Mouse (Mus musculus): Measurements from ENCODE around the gene Slc25a22. TPM values are rescaled to one million over a fixed set of nuclear protein-coding genes. Genes with fewer than 3 reads are reported as not detected.
A peak's percentile ranks its signal among the peaks of the same experiment; 100 is the strongest.

Gene Slc25a22
- total RNA-seq (2021), result 10 to 100 TPM; 60.2 to 74.3 TPM
- long read RNA-seq, experiment 1, full-length matches to known transcripts, result 35 of 68 reads
- long read RNA-seq, experiment 1, partial matches to known transcripts, result 11 of 68 reads
- long read RNA-seq, experiment 1, other reads (novel, unspliced or antisense), result 22 of 68 reads
- long read RNA-seq, experiment 2, full-length matches to known transcripts, result 18 of 35 reads
- long read RNA-seq, experiment 2, partial matches to known transcripts, result 1 of 35 reads
- long read RNA-seq, experiment 2, other reads (novel, unspliced or antisense), result 16 of 35 reads

DNA sequence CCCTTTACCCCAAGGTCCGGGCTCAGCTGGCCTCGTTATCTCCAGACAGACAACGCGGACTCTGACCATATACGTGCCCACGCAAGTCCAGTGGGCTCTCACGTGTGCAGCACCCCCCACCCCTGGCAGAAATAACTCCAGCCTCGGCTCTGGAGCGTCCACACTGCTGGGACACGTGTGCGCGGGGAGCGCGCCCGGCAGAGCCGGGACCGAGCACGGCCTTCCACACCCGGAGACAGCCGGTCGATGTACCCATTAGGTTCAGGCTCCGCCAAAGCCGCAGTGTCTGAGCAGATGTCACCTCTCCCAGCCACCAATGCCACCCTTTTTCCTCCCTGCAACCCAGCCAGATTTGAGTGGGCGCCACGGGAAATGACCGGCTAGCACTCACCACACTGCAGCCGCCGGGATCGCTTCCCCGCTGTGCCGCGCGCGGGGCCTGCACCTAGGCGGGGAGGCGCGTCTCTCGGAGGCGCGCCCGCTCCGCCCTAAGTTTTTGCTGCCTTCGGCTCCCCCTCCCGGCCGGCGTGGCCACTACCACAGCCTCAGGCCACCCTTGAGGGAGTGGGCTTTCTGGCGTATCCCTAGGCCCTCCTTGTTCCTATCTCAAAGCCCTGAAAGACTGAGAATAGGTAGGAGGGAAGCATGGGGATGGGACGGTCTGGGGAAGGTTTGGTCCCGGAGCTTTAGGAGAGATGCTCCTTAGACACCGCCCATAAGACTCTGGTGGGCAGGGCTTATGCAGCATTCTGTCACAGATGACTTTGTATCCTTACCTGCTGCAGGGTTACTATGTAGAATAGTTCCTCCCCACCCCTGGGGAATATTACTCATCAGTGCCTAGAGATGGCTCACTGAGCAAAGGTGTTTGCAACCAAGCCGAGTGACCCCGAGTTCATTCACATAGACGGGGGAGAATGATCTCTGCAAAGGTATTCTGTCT lies at the start of gene Slc25a22:
TSS of gene Slc25a22 (minus strand) at position 715 of the 943 bp plus-strand sequence.
- DNase-seq, result peak; percentile 90

- no peak for DNase-seq
These were observed 49.4 kb upstream of the Slc25a22 start for GRCm38 (mm10) chr7:141487141-141487540.

DNA sequence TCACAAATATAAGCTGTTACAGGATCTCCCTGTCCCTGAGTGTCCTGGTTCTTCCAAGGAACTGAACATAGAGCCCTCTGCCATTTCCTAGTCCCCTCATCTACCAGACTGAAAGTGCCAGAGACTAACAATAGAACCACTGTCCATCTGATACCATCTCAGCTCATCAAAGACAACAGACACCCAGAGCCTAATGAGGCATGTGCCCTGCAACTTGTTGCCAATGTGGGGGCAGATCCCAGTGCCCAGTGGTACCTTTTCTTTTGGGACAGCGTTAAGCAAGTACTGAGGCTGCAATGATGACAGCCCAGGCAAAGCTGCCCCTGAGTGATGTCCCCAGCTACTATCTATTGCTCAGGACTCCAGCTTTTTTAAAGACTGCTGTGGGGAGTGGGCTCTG lies 48.5 kb upstream of the Slc25a22 start:
- no peak for DNase-seq

DNA sequence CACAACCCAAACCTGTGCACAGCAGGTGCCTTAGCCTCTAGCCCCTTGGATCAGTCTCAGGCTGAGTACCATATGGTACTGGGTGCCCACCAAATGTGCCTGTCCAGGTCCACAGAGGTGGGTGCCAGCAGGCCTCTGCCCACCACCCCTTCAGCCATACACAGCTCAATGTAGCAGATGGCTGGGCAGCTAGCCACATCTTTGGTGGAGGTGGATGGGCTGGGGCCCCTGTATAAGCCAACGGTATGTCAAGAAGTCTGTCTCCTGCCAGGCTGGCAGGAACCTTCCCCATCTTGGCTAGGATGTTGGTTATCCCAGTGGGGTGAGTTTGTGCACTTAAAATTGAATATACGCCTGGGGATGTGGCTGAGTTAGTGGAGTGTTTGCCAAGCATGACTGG lies 47.9 kb upstream of the Slc25a22 start:
- DNase-seq, result no peak

- no peak for DNase-seq
These were observed 47.5 kb upstream of the Slc25a22 start for GRCm38 (mm10) chr7:141485186-141485585.

GRCm38 (mm10) chr7:141484186-141485120 lies 46.8 kb upstream of the Slc25a22 start:
- DNase-seq, result no peak

DNA sequence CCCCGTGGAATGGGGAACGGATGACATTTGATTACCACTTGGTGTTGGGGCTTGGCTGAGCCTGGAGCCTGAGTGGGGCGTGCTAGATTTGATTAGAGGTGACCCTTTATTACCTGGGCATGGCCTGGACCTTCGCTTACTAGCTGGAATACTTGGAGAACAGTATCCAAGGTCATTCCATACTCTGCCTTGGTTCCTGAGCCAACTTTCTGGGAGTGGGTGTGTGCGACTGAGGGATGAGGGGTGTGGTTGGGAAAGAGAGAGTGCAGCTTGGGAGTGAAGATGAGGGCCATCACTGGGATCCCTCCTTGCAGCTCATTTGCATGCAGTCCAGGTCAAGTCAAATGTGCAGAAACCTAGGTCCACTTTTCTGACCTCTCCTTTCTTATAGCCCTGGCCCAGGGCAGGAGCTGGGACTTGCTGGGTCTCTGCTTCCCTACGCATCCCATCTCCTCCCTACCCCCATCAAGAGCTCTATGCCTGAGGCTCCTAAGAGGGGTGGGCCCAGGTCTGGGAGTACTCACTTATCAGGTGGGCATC lies 45.5 kb upstream of the Slc25a22 start:
- no peak for DNase-seq

GRCm38 (mm10) chr7:141482531-141483024 lies 44.9 kb upstream of the Slc25a22 start:
- no peak for DNase-seq

DNA sequence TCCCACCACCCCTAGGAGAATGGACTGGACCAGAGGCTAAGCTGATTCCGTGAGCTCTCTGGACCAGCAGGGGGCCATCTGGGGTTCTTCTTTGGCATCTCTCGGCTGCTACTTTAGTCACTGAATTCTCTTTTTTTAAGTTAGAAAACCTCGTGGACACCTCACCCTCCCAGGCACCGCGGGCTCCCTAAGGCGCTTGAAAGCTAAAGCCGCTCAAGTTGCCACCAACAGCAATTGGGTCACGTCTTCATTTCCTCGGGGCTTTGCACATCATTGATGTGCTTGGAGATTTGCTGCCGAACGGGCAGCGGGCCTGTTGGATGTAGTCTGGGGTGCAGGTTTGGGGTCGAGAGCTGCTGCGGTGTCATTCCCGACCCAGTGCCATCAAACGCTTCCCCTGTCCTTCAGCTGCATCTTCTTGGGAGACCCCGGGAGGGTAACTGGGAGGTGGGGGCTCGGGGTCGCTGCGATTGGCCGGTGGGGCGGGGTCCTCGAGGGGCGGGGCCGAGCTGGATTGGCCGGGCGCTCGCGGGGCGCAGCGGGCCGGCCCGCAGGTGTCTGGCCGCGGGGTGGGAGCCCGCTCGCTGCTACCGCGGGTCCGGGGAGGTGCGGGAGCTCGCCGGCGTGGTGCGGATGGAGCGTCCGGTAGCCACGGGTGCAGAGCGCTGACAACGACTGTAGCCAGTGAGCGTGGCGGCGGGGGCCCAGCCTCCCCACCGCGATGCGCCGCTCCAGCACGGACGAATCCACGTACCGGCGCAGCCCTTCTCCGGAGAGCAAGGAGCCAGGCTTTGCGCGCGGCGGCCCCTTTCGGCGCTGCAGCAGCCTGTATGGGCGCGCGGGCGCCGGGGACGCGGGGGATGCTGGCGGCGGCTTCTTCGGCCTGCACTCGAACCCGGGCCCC lies 44.1 kb upstream of the Slc25a22 start:
- DNase-seq, result peak; percentile 51

DNA sequence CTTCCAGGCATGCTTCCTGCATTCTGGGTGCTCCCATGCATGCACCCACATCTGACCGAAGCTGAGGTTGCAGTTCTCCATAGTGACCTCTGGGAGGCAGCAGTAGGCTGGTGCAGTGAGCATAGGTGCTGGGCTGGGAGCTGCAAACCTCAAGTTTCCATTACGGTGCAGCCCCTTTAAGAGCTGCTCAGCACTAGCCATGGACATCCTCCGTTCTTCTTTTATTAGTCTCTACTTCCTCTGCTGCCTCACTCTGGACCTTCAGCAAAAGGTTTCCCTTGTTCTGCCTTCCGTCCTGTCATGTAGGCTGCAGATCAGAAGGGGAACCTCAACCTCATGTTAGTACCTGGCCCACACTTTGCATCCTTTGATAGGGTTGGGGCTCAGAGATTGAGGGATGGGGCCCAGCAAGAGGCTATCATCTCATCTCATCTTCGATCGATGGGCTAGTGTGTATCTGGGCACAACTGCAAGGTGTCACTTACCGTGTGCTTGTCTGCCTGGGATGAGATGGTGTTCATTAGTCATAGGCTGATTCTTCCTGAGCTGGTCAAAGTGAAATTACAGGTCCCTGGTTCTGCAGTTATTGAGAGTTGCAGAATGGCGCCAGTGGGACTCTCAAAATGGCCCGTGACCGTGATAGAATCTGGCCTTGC lies 43.3 kb upstream of the Slc25a22 start:
- DNase-seq, result peak; percentile 73

GRCm38 (mm10) chr7:141478270-141478748 lies 40.6 kb upstream of the Slc25a22 start:
- no peak for DNase-seq

DNA sequence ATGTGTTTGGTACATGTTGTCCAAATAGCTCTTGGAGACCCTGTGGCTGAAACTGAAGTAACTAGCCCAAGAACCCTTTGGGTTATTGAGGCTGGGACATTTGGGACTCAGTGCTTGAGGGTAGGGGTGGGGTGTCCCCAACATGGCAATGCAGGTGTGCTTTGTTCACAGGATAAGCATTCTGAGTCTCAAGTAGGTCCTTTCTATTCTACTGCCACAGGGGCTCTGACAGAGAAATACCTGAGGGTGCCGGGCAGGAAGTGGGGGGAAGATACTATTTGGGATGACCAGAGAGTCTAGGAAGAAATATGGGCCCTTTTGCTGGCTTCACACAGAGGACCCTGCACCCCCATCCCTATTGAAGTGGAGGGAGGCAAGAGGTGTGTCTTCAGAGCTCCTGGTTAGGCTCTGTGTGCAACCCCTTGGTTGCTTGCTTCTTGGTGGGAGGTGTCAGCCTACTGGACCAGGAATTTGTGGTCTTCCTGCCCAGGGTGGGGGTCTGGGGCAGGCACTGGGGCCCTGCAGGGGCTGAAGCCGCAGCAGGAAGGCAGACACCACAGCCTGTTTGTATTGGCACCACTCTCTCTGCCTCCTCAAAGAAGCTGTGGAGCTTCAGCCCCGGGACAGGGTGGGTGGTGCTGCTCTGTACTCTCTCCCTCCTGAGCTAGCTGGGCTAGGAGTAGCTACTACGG lies 40.0 kb upstream of the Slc25a22 start:
- no peak for DNase-seq

DNA sequence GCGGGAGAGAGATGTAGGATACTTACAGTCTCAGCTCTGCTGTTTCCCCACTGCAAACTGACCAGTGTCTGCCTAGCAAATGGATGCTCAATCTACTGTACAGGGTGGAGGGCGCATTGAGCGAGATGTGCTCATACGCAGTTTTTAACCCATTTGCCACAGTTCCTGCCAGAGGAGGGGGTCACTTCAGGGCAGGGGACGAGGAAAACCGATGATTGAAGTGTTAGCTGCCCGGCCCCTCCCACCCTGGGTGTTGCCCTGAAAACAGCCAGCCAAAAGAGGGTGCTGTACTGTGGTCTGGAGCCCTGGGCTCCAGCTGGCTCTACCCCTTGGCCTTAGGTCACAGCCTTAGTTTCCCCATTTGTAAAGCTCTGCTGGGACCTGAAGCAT lies 39.3 kb upstream of the Slc25a22 start:
- no peak for DNase-seq

- peak; percentile 91 for DNase-seq
These were observed 38.7 kb upstream of the Slc25a22 start for GRCm38 (mm10) chr7:141476226-141476980.

- no peak for DNase-seq
These were observed 38.1 kb upstream of the Slc25a22 start for GRCm38 (mm10) chr7:141475805-141476158.

- DNase-seq, result peak; percentile 89
These were observed 37.5 kb upstream of the Slc25a22 start, which contains the start of the genes Polr2l and Tspan4 for GRCm38 (mm10) chr7:141475011-141475804. Polr2l (minus strand) TSS chr7:141475132. Tspan4 (plus strand) TSS chr7:141475240.

GRCm38 (mm10) chr7:141474160-141474559 lies 36.5 kb upstream of the Slc25a22 start:
- no peak for DNase-seq

DNA sequence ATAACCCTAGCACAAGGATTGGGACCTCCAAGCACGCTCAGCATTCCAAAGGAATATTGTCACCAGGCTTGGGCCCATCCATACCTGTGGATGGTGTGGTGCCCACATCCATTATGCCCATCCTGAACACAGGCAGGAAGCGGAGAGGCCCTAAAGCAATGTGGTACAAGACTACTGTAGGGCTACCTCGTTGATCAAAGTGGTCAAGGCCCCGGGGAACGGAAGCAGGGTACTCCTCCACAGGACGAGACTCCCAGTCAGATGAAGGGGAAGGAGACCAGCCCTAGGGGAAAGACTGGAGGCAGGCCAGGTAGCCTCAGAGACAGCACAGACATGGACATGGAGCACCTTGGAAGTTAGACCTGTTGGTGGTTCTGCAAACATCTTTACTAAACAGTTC lies 35.1 kb upstream of the Slc25a22 start:
- no peak for DNase-seq
